Comparison of ENCODE assay signal across 11 mouse cellular contexts in the genomic region with DNA sequence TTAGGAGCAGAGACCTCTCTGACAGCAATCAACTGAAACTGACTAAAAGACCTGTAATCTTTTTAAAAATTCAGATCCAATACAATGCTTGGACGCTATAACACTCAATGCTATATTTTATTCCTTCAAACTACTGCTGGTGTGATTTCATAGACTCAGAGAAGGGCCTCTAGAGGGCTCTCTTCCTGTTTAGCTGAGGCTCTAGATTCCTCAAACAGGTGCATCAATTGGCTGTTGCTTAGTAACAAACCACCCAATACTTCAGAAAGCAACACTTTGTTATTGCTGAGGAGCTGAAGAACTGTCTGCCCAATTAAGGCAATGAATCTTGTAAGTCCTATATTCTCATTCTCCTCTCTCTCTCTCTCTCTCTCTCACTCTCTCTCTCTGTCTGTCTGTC. TPM values are rescaled to one million over a fixed set of nuclear protein-coding genes. Genes with fewer than 3 reads are reported as not detected.
DNase-seq lines count a peak whose midpoint lies in the region; ATAC-seq and TF ChIP-seq lines count a peak whose summit lies in the region.
"Had no signal": no experiment of that assay in that cellular context is flagged by ENCODE, and none has a peak within 500 bp of the region (broad histone marks: within the 10 kb centered on the region; RNA-seq: fewer than 3 reads in every experiment).

No protein-coding gene starts in this region.

- no peak for DNase-seq in gastrocnemius, adult 2 months
- DNase-seq in gastrocnemius, postnatal 36 days, result no peak
- DNase-seq in thymus, postnatal 0 days (ENCODE audit: low spot score), result peak; percentile 79
- DNase-seq in thymus, postnatal 4 days, result no peak
- no peak for DNase-seq in kidney, postnatal 14 days
- DNase-seq in layer of hippocampus, adult 9-10 months (ENCODE audit: low spot score), result no peak
- DNase-seq in heart, postnatal 10 days, result no peak
- DNase-seq: gastrocnemius, postnatal 14 days; kidney, adult 8-10 months had no signal

- TF ChIP-seq CTCF in gastrocnemius, adult 2 months (IDR thresholded peaks at IDR 0.05), result peak; percentile 10; the same call in 1 of the 2 replicates

- intact Hi-C loops in gastrocnemius, adult 2 months (cut with DNase I), result no loop called here
- intact Hi-C loops in gastrocnemius, postnatal 36 days (cut with DNase I), result no loop called here
- intact Hi-C loops in heart, postnatal 10 days (cut with DNase I), result no loop called here

- no peak overlapping the region for H3K27ac ChIP-seq in gastrocnemius, adult 2 months
- H3K27ac ChIP-seq: macrophage had no signal

- H3K4me3 ChIP-seq in gastrocnemius, adult 2 months, result no peak overlapping the region

- ATAC-seq in megakaryocyte, adult 5-6 weeks (ENCODE audit: poor library complexity, severe bottlenecking), result peak; percentile 42

RNA-seq across cellular contexts. Expression of a gene that starts 30.1 kb away (rescaled TPM):
- total RNA-seq in gastrocnemius, adult 2 months (2021), result 1 to 10 TPM; 2.6 to 3.0 TPM
- 1 to 10 TPM; 2.7 to 3.5 TPM for total RNA-seq in gastrocnemius, postnatal 36 days (2021)
- polyA plus RNA-seq in thymus, postnatal 0 days (2015; fragmentation: Nextera tagmentation; extraction: Ambion mirVana), result 21.9 and 28.5 TPM in 2 replicates
- total RNA-seq in megakaryocyte, adult 5-6 weeks (2015), result 168 and 183 TPM in 2 replicates
- 149 and 166 TPM in 2 replicates for total RNA-seq in megakaryocyte, adult 5-6 weeks (2017)
- total RNA-seq in heart, postnatal 10 days (2021), result 1 to 10 TPM; 7.5 to 8.4 TPM

Comparison
In these comparisons a context has a peak if more than half of its experiments do, and no peak if none do; other contexts are left out.
1. RNA of a gene that starts 30.1 kb away (total RNA-seq): 149 to 183 TPM in megakaryocyte, adult 5-6 weeks; 7.5 to 8.4 TPM in heart, postnatal 10 days, 2.7 to 3.5 TPM in gastrocnemius, postnatal 36 days and 2.6 to 3.0 TPM in gastrocnemius, adult 2 months; every median in the first group is over 10 times any median in the second.